Mouse (Mus musculus) heart, postnatal 4 days (tissue): ENCODE results near the gene Ncs1. TPM values are rescaled to one million over a fixed set of nuclear protein-coding genes. Genes with fewer than 3 reads are reported as not detected.

Experiments
- DNase-seq: peaks from one replicate; pipeline ENCODE4 v3.0.0; 2021
- total RNA-seq, 2 experiments: library from RNA; stranded (reverse); gene quantifications; 2 replicates each; pipeline ENCODE4 v1.2.3; 2021

Gene Ncs1
- total RNA-seq, 2 experiments from 2014 or later = 23.8 to 34.2 TPM

GRCm38 (mm10) chr2:31245051-31245450, 572 bp upstream of the Ncs1 start:
- DNase-seq = peak; percentile 20

- DNase-seq = peak; percentile 56
Measured at GRCm38 (mm10) chr2:31246251-31246971, 788 bp downstream of the Ncs1 start.

- no peak for DNase-seq
Measured at GRCm38 (mm10) chr2:31248856-31249255, 3.2 kb downstream of the Ncs1 start.

- DNase-seq = no peak
Measured at GRCm38 (mm10) chr2:31252167-31252566, 6.5 kb downstream of the Ncs1 start.

GRCm38 (mm10) chr2:31253463-31253862, 7.8 kb downstream of the Ncs1 start:
- DNase-seq = no peak

GRCm38 (mm10) chr2:31254806-31255205, 9.2 kb downstream of the Ncs1 start:
- no peak for DNase-seq

- peak; percentile 78 for DNase-seq
Measured at GRCm38 (mm10) chr2:31255952-31256938, 10.6 kb downstream of the Ncs1 start.

- DNase-seq = peak; percentile 37
Measured at GRCm38 (mm10) chr2:31257096-31257495, 11.5 kb downstream of the Ncs1 start.

- DNase-seq = peak; percentile 85
Measured at GRCm38 (mm10) chr2:31258609-31259366, 13.2 kb downstream of the Ncs1 start.

- peak; percentile 43 for DNase-seq
Measured at GRCm38 (mm10) chr2:31259367-31259920, 13.8 kb downstream of the Ncs1 start.

GRCm38 (mm10) chr2:31260549-31260948, 14.9 kb downstream of the Ncs1 start:
- no peak for DNase-seq

- peak; percentile 50 for DNase-seq
Measured at GRCm38 (mm10) chr2:31263039-31263461, 17.4 kb downstream of the Ncs1 start.

- DNase-seq = peak; percentile 88
Measured at GRCm38 (mm10) chr2:31263746-31264378, 18.2 kb downstream of the Ncs1 start.

GRCm38 (mm10) chr2:31267447-31267846, 21.8 kb downstream of the Ncs1 start:
- DNase-seq = no peak

GRCm38 (mm10) chr2:31268631-31269030, 23.0 kb downstream of the Ncs1 start:
- no peak for DNase-seq

- no peak for DNase-seq
Measured at GRCm38 (mm10) chr2:31269188-31269587, 23.6 kb downstream of the Ncs1 start.

- no peak for DNase-seq
Measured at GRCm38 (mm10) chr2:31269847-31270246, 24.2 kb downstream of the Ncs1 start.

- DNase-seq = no peak
Measured at GRCm38 (mm10) chr2:31270470-31270869, 24.8 kb downstream of the Ncs1 start.

GRCm38 (mm10) chr2:31271071-31271470, 25.4 kb downstream of the Ncs1 start:
- DNase-seq = no peak

- DNase-seq = no peak
Measured at GRCm38 (mm10) chr2:31274993-31275392, 29.4 kb downstream of the Ncs1 start.

- DNase-seq = peak; percentile 28
Measured at GRCm38 (mm10) chr2:31277810-31278209, 32.2 kb downstream of the Ncs1 start.

- DNase-seq = no peak
Measured at GRCm38 (mm10) chr2:31278483-31278882, 32.9 kb downstream of the Ncs1 start.
